Mouse (Mus musculus) myocyte (in vitro differentiated cells): ENCODE data around the gene Ahcyl2. TPM values are rescaled to one million over a fixed set of nuclear protein-coding genes. Genes with fewer than 3 reads are reported as not detected.

Source experiments
- H3K27me3 ChIP-seq: one replicate; pipeline ENCODE4 v1.6.1; 2011; ENCODE audit not compliant: control insufficient read depth, insufficient read depth, insufficient read length
- H3K36me3 ChIP-seq: one replicate; pipeline ENCODE4 v1.6.1; 2011; ENCODE audit not compliant: control insufficient read depth, insufficient read depth
- H3K4me2 ChIP-seq: one replicate; pipeline ENCODE4 v1.6.1; 2011; ENCODE audit warnings: low read depth, control low read depth
- H3K4me3 ChIP-seq: one replicate; pipeline ENCODE4 v1.5.1; 2011; ENCODE audit warnings: mild to moderate bottlenecking, control low read depth, moderate library complexity
- H3K79me2 ChIP-seq: one replicate; pipeline ENCODE4 v1.6.1; 2011; ENCODE audit not compliant: control insufficient read depth, insufficient read depth
- H3ac ChIP-seq: one replicate; pipeline ENCODE4 v1.6.1; 2011; ENCODE audit not compliant: control insufficient read depth, insufficient read length
- CEBPB ChIP-seq: IDR thresholded peaks from 2 replicates; pipeline ENCODE4 v1.6.1; 2011; ENCODE audit warnings: mild to moderate bottlenecking, moderate library complexity; ENCODE audit not compliant: poor library complexity, insufficient read depth, severe bottlenecking
- E2F4 ChIP-seq: IDR thresholded peaks from one replicate; pipeline ENCODE4 v1.6.1; 2011; ENCODE audit warnings: mild to moderate bottlenecking, control low read depth, moderate library complexity; ENCODE audit not compliant: insufficient read depth
- MAX ChIP-seq: IDR thresholded peaks from one replicate; pipeline ENCODE4 v1.6.1; 2011; ENCODE audit warnings: low read depth, mild to moderate bottlenecking, control low read depth
- MYOD1 ChIP-seq, 3 experiments: IDR thresholded peaks; one replicate each; pipeline ENCODE4 v1.6.1; 2011; ENCODE audit warnings: control low read depth in 2 of 3, low read depth in 2 of 3, mild to moderate bottlenecking in 2 of 3, moderate library complexity in 1 of 3; ENCODE audit not compliant: insufficient read length in 2 of 3, control insufficient read depth in 1 of 3
- MYOG ChIP-seq, 3 experiments: IDR thresholded peaks; one replicate each; pipeline ENCODE4 v1.6.1; 2011; ENCODE audit warnings: control low read depth in 2 of 3, low read depth in 2 of 3, mild to moderate bottlenecking in 2 of 3; ENCODE audit not compliant: insufficient read length in 2 of 3, control insufficient read depth in 1 of 3, insufficient read depth in 1 of 3
- POLR2A ChIP-seq: IDR thresholded peaks from one replicate; pipeline ENCODE4 v1.6.1; 2011; ENCODE audit warnings: low read depth, mild to moderate bottlenecking, control low read depth, moderate library complexity; ENCODE audit not compliant: insufficient read length
- POLR2AphosphoS2 ChIP-seq: IDR thresholded peaks from one replicate; pipeline ENCODE4 v1.6.1; 2011; ENCODE audit warnings: low read depth, control low read depth; ENCODE audit not compliant: insufficient read length
- REST ChIP-seq: IDR thresholded peaks from one replicate; pipeline ENCODE4 v1.6.1; 2011; ENCODE audit warnings: mild to moderate bottlenecking, control low read depth, moderate library complexity; ENCODE audit not compliant: insufficient read depth, insufficient read length
- SRF ChIP-seq: IDR thresholded peaks from one replicate; pipeline ENCODE4 v1.6.1; 2011; ENCODE audit warnings: low read depth; ENCODE audit not compliant: control insufficient read depth, insufficient read length
- TCF12 ChIP-seq: IDR thresholded peaks from one replicate; pipeline ENCODE4 v1.6.1; 2011; ENCODE audit warnings: mild to moderate bottlenecking, control low read depth; ENCODE audit not compliant: poor library complexity, insufficient read depth, severe bottlenecking
- TCF3 ChIP-seq: IDR thresholded peaks from one replicate; pipeline ENCODE4 v1.6.1; 2011; ENCODE audit warnings: low read depth, control low read depth; ENCODE audit not compliant: insufficient read length
- USF1 ChIP-seq: IDR thresholded peaks from one replicate; pipeline ENCODE4 v1.6.1; 2011; ENCODE audit warnings: low read depth, mild to moderate bottlenecking, control low read depth, moderate library complexity
- polyA plus RNA-seq: library from polyadenylated mRNA; unstranded; fragments of >200 nt; fragmentation: generic; extraction: Trizol; gene quantifications from one replicate; pipeline ENCODE4 v1.2.1, GENCODE M21; 2012; ENCODE audit warnings: missing spikeins

Ahcyl2 gene
- polyA plus RNA-seq, 1 experiment, result 10.1 TPM

- Histone ChIP-seq H3K4me3 (peak overlapping the region; percentile 49), H3K4me2 (peak overlapping the region; percentile 92), H3K79me2 (no peaks in the 10 kb centered on the region), H3K36me3 (no peaks in the 10 kb centered on the region), H3ac (no peak overlapping the region), H3K27me3 (no peaks in the 10 kb centered on the region)
- TF ChIP-seq SRF (no peak), E2F4 (no peak), POLR2A (no peak), MAX (no peak)
Observed at GRCm38 (mm10) chr6:29917947-29918346, 150.1 kb downstream of the Ahcyl2 start.

GRCm38 (mm10) chr6:29923501-29923900, 155.7 kb downstream of the Ahcyl2 start:
- H3K36me3 ChIP-seq, result no peaks in the 10 kb centered on the region
- H3ac ChIP-seq, result no peak overlapping the region
- no peaks in the 10 kb centered on the region for H3K79me2 ChIP-seq
- H3K4me3 ChIP-seq, result no peak overlapping the region
- TF ChIP-seq TCF3, result no peak
- no peak for TF ChIP-seq TCF12
- no peak for TF ChIP-seq POLR2AphosphoS2
- no peak for TF ChIP-seq SRF
- TF ChIP-seq POLR2A, result no peak
- TF ChIP-seq USF1, result no peak
- no peak for TF ChIP-seq CEBPB
- no peak for TF ChIP-seq MYOD1 (IDR thresholded peaks at IDR 0.05; ENCODE audit: control insufficient read depth in 1 of 3, insufficient read length in 2 of 3, low read depth in 2 of 3)
- no peak for TF ChIP-seq E2F4
- no peak for TF ChIP-seq MAX
- no peak for TF ChIP-seq REST
- TF ChIP-seq MYOG (IDR thresholded peaks at IDR 0.05; ENCODE audit: control insufficient read depth in 1 of 3, insufficient read depth in 1 of 3, insufficient read length in 2 of 3, low read depth in 2 of 3), result no peak
- H3K27me3 ChIP-seq, result no peaks in the 10 kb centered on the region
- no peak overlapping the region for H3K4me2 ChIP-seq

GRCm38 (mm10) chr6:29925594-29926219, 157.9 kb downstream of the Ahcyl2 start:
- H3K27me3 ChIP-seq, result no peaks in the 10 kb centered on the region
- no peak overlapping the region for H3K4me2 ChIP-seq
- H3K79me2 ChIP-seq, result no peaks in the 10 kb centered on the region
- H3K4me3 ChIP-seq, result no peak overlapping the region
- TF ChIP-seq USF1, result no peak
- no peak for TF ChIP-seq E2F4
- TF ChIP-seq POLR2A, result no peak
- no peak for TF ChIP-seq SRF
- no peak for TF ChIP-seq TCF12
- TF ChIP-seq MAX, result no peak
- TF ChIP-seq POLR2AphosphoS2, result no peak
- no peak for TF ChIP-seq REST
- no peak for TF ChIP-seq CEBPB
- no peak for TF ChIP-seq MYOD1 (IDR thresholded peaks at IDR 0.05; ENCODE audit: control insufficient read depth in 1 of 3, insufficient read length in 2 of 3, low read depth in 2 of 3)
- TF ChIP-seq MYOG (IDR thresholded peaks at IDR 0.05; ENCODE audit: control insufficient read depth in 1 of 3, insufficient read depth in 1 of 3, insufficient read length in 2 of 3, low read depth in 2 of 3), result no peak
- TF ChIP-seq TCF3, result no peak
- no peak overlapping the region for H3ac ChIP-seq
- H3K36me3 ChIP-seq, result no peaks in the 10 kb centered on the region

- Histone ChIP-seq H3K79me2 (no peaks in the 10 kb centered on the region), H3K4me2 (no peak overlapping the region), H3ac (no peak overlapping the region), H3K36me3 (peaks cover 3% of the 10 kb centered on the region), H3K4me3 (no peak overlapping the region), H3K27me3 (no peaks in the 10 kb centered on the region)
- TF ChIP-seq USF1 (no peak), POLR2A (no peak), E2F4 (no peak), POLR2AphosphoS2 (no peak), REST (no peak), CEBPB (no peak), MYOG (IDR thresholded peaks at IDR 0.05; ENCODE audit: control insufficient read depth in 1 of 3, insufficient read depth in 1 of 3, insufficient read length in 2 of 3, low read depth in 2 of 3) (no peak), SRF (no peak), TCF3 (no peak), MYOD1 (IDR thresholded peaks at IDR 0.05; ENCODE audit: control insufficient read depth in 1 of 3, insufficient read length in 2 of 3, low read depth in 2 of 3) (no peak), TCF12 (no peak), MAX (no peak)
Observed at GRCm38 (mm10) chr6:29930087-29930486, 162.3 kb downstream of the Ahcyl2 start.

- no peak overlapping the region for H3K4me3 ChIP-seq
- TF ChIP-seq POLR2A, result no peak
- no peak for TF ChIP-seq E2F4
- no peak for TF ChIP-seq TCF3
- no peak for TF ChIP-seq TCF12
- TF ChIP-seq MYOD1 (IDR thresholded peaks at IDR 0.05; ENCODE audit: control insufficient read depth in 1 of 3, insufficient read length in 2 of 3, low read depth in 2 of 3), result no peak
- TF ChIP-seq USF1, result no peak
- H3K79me2 ChIP-seq, result no peaks in the 10 kb centered on the region
- H3K27me3 ChIP-seq, result no peaks in the 10 kb centered on the region
- H3ac ChIP-seq, result no peak overlapping the region
- no peak overlapping the region for H3K4me2 ChIP-seq
- peaks cover 3% of the 10 kb centered on the region for H3K36me3 ChIP-seq
Observed at GRCm38 (mm10) chr6:29930665-29931064, 162.9 kb downstream of the Ahcyl2 start.
